In genomic region chr16:25052917-25053343, GRCm38 (mm10) we compare ENCODE assay signal across 10 mouse cellular contexts.
DNase-seq lines count a peak whose midpoint lies in the region; ATAC-seq lines count a peak whose summit lies in the region.
"Had no signal": no experiment of that assay in that cellular context is flagged by ENCODE, and none has a peak within 500 bp of the region (broad histone marks: within the 10 kb centered on the region; RNA-seq: fewer than 3 reads in every experiment).

No protein-coding gene starts in this region.

- no peaks in the 10 kb centered on the region; the same call in 1 of the 2 replicates for H3K27me3 ChIP-seq in liver, embryonic 11.5 days (replicated peaks; ENCODE audit: control insufficient read depth, insufficient read depth, low read length)
- H3K27me3 ChIP-seq in splenic B cell, adult 2 months (ENCODE audit: control insufficient read depth, insufficient read depth, low read length, poor library complexity, severe bottlenecking) = no peaks in the 10 kb centered on the region
- H3K27me3 ChIP-seq: Patski had no signal

- H3K4me3 ChIP-seq in liver, embryonic 11.5 days (ENCODE audit: low read depth, low read length) = no peak overlapping the region
- H3K4me3 ChIP-seq in brown adipose tissue, adult 24 weeks (ENCODE audit: insufficient read depth, low read depth, low read length) = no peak overlapping the region

- no peak for ATAC-seq in liver, embryonic 11.5 days (replicated peaks; ENCODE audit: low FRiP score)
- ATAC-seq: Patski had no signal

- H3K9ac ChIP-seq in liver, embryonic 11.5 days (ENCODE audit: low read depth, low read length) = no peak overlapping the region

- H3K36me3 ChIP-seq in liver, embryonic 11.5 days (ENCODE audit: control insufficient read depth, insufficient read depth, low read length) = no peaks in the 10 kb centered on the region
- H3K36me3 ChIP-seq in splenic B cell, adult 2 months (ENCODE audit: control insufficient read depth, insufficient read depth, low read length, poor library complexity, severe bottlenecking) = no peaks in the 10 kb centered on the region

- H3K27ac ChIP-seq in liver, embryonic 11.5 days (ENCODE audit: low read depth, low read length) = no peak overlapping the region
- H3K27ac ChIP-seq in brown adipose tissue, adult 24 weeks (replicated peaks; ENCODE audit: low read depth, low read length) = peak overlapping the region; percentile 55; the same call in 1 of the 2 replicates

- no peaks in the 10 kb centered on the region for H3K4me1 ChIP-seq in liver, embryonic 11.5 days (replicated peaks; ENCODE audit: control insufficient read depth, insufficient read depth, low read length)
- peaks cover 10% of the 10 kb centered on the region for H3K4me1 ChIP-seq in brown adipose tissue, adult 24 weeks (ENCODE audit: control insufficient read depth, insufficient read depth, insufficient read length, low read length)

- no peaks in the 10 kb centered on the region for H3K9me3 ChIP-seq in liver, embryonic 11.5 days (ENCODE audit: control insufficient read depth, low read length)

- peak; percentile 19 for DNase-seq in liver
- no peak for DNase-seq in liver, embryonic 11.5 days (ENCODE audit: low spot score)
- peak; percentile 43 for DNase-seq in lung, postnatal 10 days
- DNase-seq in splenic B cell, adult 2 months (ENCODE audit: low read depth, low spot score) = peak; percentile 85
- DNase-seq in adrenal gland, adult (ENCODE audit: inconsistent age in 2 of 2, low spot score in 1 of 2) = no peak
- no peak for DNase-seq in kidney, adult 11 months
- DNase-seq: cerebellum, adult 11-12 months; thymus, postnatal 25 days had no signal

- no peak overlapping the region for H3K4me2 ChIP-seq in liver, embryonic 11.5 days

- WGBS in liver, embryonic 11.5 days = 43% methylated on average over 5 of the region's 5 CpGs

Comparison
In these comparisons a context has a peak if more than half of its experiments do, and no peak if none do; other contexts are left out.
1. DNase-seq: peak in liver (single experiment), lung, postnatal 10 days (single experiment) and splenic B cell, adult 2 months (single experiment); none in liver, embryonic 11.5 days (single experiment), adrenal gland, adult (0 of 2) and kidney, adult 11 months (single experiment).